Mouse (Mus musculus): ENCODE data around the gene Clip4.
A peak's percentile ranks its signal among the peaks of the same experiment; 100 is the strongest.
"Not testable (repeated sequence)": the region's sequence is repeated elsewhere in the genome, so short reads cannot be mapped to it uniquely, and the experiment has no call there.

Gene Clip4

DNA sequence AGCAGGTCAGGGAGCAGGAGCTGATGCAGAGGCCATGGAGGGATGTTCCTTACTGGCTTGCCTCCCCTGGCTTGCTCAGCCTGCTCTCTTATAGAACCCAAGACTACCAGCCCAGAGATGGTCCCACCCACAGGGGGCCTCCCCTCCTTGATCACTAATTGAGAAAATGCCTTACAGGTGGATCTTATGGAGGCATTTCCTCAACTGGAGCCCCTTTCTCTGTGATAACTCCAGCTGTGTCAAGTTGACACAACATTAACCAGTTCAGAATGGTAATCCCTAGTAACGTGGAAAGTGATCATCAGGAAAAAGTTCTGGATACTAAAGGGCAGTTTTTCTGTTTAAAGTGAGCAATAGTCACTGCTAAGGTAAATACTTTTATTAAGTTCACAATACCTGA is at the start of gene Clip4:
Clip4 (plus strand) TSS at position 301 of the 400 bp plus-strand sequence.
- not testable (repeated sequence) for DNase-seq (ENCODE audit: low spot score in 2 of 2)

DNA sequence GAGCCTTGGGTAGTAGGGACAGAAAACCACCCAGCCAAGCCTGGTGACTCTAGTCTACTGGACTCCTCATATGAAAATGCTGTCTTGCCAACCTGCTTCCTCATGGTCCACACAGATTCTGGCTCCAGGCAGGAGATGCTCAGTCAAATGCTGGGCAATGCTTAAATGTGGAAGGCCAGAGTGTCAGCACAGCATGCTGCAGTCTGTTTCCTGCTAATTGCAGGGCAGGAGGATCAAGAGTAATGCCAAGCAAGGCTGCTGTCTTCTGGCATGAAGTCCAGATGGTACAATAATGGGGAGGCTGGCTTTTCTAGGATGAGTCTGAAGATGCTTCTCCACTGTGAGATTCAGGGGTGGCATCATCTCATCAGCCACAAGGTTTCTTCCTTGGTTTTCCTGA is 47.8 kb upstream of the Clip4 start:
- DNase-seq (ENCODE audit: low spot score in 2 of 2): no peak

DNA sequence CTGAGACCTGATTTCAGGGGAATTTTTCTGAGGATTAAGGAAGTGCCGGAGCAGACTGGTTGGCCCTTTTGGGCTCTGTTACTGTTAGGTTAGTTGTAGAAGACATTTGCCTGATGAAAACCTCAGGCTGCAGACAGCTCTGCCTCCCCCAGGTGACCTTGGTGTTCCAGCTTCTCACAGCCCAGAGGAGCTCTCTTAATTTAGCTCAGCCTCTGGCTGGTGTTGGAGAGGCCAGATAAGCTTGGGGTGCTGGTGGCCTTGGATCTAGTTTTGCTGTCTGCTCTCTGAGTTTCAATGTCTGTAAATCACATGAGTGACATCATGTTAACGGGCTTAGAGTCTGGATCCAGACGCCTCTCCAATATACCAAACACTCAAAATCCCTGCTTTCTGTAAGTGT is 47.3 kb upstream of the Clip4 start:
- no peak for DNase-seq (ENCODE audit: low spot score in 2 of 2)

DNA sequence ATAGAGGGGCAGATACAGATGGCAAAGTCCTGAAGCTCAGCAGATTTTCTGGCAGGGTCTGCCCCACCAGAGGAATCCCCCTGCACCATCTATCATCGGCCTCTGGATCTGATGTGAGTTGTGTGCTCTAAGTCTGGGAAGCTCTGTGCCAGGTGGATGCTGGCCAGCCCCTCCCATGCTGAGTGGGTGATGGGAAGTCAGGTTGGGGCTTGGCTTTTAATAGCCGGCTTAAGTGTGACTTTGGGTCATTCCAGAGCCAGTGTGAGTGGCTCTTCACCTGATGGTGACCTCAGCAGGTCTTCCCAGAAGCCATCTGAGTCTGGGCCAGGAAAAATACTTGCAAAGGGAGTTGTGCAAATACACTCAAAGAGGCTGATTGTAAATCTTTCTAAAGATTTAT is 37.6 kb upstream of the Clip4 start:
- DNase-seq (ENCODE audit: low spot score in 2 of 2): no peak

DNA sequence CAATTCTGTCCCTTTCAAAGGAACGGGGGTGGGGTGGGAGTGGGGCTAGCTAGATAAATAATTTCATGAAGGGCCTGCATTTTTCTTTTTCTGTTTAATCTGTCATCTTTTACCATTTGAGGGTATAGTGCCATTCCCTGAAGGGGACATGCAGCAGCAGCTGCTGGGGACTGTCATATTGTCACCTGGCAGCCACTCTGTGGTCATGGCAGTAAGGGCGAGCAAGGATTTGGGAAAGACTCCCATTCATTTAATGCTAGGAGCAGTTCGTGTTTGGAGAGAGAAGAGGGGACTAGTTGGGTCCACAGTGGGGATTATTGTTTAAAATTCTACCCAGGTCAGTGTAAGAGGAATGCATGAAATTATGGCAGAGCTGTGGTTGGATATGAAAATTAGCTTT is 31.8 kb upstream of the Clip4 start:
- no peak for DNase-seq (ENCODE audit: low spot score in 2 of 2)

DNA sequence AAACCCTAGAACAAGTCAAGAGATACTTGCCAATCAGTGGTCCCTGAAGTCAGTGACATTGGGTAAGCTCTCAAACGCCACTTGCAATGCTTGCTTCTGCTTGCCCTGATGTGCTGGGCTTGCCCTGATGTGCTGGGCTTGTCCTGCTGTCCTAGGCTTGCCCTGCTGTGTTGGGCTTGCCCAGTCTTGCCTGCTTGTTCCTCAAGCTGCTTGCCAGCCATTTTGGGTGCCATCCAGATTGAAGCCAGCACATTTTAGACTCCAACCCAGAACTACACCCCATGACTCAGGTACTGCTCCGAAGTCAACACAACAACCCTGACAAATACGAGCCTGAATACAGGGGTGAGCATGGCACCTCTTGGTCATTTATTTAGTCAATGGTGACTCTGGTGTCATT is 26.1 kb upstream of the Clip4 start:
- DNase-seq (ENCODE audit: low spot score in 2 of 2): no peak

DNA sequence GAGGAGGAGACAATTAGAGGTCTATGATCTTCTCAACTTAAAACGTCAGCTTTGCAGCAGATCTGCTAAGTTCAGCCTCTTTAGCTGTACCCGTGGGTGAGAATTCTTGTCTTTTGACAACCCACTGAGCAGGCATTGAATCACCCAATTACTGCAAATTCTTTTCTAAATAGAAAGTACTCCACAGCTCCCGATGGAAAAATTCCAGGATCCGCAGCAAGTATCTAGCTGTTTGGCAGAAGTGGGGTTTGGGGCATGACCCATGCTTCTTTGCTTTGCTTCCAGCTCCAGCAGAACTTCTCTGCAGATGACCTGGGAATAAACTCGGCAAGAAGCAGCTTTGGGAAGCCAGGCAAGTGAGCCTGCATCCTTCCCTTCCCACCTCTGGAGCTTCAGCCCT is 25.3 kb upstream of the Clip4 start:
- DNase-seq (ENCODE audit: low spot score in 2 of 2): peak; percentile 59 to 82

DNA sequence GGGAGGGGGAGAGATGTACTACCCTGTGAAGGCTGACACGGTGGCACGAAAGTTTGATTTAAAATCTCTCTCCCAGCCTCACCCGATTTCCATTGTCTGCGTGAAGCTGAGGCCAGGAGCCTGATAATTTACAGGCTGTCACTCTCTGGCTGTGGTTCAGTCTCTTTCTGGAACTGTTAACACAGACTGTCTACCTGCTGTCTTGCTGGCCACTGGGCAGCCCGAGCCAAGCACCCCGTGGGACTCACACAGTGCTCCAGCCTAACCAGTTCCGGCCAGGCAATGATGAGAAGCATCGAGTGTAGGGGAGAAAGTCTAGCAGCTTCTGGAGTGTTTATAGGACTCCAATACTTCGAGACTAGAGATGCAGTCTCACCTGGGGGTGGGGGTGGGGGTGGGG is 22.2 kb upstream of the Clip4 start:
- DNase-seq (ENCODE audit: low spot score in 2 of 2): no peak

DNA sequence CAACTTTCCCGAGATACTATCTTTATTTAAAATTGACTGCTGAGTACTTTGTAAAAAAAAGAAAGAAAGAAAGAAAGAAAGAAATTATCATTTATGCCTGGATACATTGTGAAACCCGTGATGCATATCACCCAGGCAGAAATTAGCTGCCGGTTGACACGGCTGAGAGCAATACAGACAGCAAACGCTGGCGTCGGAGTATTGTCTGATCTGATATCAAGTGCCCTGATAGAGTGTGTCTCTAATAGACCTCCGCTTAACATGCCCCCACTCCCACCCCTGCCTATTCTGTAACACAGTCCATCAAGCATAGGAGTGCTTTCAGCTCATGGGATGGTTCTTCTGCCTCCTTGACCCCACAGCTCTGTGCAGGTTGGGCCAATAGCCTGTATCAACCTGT is 20.7 kb upstream of the Clip4 start:
- DNase-seq (ENCODE audit: low spot score in 2 of 2): no peak

DNA sequence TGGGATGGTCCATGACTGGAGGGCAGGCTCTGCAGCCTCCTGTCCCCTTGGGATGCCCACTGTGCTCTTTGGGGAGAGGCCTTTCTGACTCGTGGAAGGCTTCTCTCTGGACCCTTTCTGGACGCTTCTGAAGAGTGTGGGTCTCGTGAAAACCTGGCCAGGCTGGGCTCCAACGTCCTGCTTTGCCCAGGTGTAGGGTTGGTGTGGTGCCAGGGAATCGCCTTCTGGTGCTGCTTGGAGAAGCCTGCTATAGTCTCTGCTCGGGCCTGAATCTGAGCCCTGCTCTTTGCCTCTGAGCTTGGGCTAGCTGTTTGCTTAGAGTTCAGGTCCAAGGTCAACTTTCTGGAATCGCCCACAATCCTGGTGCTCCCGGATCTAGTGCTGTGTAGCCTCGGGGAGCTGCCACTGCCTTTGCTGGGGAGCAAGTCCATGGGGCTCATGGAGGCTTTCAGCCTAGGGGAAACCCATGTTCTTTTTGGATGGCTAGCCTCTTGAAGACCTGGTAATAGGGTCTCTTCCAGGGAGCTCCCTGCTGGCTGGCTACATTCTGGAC is 18.6 kb upstream of the Clip4 start:
- DNase-seq (ENCODE audit: low spot score in 2 of 2): no peak

DNA sequence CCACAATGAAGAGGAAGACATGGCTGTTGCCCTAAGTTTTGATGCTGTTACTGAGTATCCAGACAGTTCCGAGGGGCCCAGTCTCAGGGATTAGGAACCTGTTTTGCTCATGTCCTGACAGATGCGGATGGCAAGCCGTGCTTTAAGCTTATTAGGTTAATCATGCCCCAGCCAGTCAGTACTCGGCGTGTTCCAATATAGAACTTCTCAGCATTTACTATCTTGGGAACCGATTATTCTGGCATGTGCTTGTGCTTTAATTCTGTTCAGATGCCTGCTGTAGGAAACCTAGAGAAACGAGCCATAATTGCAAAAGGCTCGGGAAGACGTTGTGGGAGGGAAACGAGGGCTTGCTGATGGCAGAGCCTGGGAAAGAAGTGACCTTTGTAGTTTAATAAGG is 15.4 kb upstream of the Clip4 start, which contains the start of gene Pcare:
Pcare (minus strand) TSS at position 64 of the 400 bp plus-strand sequence.
- DNase-seq (ENCODE audit: low spot score in 2 of 2): no peak

DNA sequence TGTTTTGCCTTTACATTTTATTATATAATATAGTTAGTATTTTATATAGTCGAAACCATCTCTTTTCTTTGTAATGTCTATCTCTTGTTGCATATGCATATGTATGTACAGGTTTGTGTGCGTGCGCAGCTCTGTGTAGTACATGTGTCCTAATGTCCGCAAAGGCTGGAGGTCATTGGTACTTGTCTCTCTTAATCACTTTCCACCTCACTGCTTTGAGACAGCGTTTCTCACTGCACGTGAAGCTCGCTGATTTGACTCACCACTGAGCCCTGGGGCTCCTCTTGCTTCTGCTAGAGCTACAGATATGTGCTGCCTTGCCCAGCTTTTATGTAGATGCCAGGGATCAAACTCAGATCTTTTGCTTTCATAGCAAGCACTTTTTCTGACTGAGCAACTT is 7.7 kb upstream of the Clip4 start:
- no peak for DNase-seq (ENCODE audit: low spot score in 2 of 2)

DNA sequence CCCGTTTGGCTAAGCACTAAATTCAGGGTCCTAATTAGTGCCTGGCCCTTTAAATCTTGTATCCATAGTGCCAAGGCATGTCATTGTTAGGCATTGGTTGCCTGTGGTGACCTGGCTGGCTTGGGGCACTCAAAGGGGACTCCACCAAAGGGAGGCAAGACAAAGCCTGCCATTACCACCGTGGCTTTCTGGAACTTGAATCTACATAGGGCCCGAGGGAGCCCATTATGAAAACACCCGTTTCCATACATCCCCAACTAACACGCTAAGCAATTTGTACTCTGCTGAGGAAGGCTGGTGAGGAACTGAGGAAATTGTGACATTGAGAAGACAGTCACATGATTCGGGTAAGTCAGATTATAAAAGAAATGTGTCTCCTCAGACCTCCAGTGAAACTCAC is 1.3 kb downstream of the Clip4 start:
- no peak for DNase-seq (ENCODE audit: low spot score in 2 of 2)

DNA sequence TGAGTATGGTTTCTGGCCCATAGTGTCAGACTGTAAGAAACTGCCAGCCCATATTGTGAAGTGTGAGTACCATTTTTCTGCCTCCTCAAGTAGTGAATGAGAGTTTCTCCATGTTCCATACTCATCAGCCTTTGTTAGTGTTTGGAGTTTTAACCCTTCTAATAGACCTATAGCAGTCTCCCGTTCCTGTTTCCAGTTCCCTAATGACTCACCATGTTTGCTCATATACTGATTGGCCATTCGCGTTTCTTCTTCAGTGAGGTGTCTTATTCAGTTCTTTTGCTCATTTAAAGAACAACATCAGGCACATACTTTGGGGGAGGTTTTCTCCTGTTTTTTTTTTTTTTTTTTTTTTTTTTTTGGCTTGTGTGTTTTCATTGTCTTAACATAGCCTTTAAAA is 2.4 kb downstream of the Clip4 start:
- DNase-seq (ENCODE audit: low spot score in 2 of 2): no peak

DNA sequence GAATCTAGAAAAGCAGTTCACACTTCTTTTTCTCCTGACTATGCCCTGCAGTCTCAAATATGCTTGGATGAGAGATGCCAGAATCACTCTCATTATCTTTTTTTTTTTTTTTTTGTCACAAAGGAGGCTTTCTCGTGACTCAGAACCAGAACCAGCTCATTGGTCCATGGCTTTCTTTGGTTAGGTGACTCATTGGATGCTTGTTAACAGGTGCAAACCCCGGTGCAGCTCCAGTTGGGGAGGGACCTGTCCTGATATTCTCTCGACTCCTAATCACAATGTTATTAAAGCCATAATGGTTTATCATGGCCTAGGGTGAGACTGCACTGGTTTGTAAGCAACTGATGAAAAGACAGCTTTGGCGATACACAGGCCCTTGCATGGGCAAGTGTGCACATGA is 5.9 kb downstream of the Clip4 start:
- DNase-seq (ENCODE audit: low spot score in 2 of 2): no peak

DNA sequence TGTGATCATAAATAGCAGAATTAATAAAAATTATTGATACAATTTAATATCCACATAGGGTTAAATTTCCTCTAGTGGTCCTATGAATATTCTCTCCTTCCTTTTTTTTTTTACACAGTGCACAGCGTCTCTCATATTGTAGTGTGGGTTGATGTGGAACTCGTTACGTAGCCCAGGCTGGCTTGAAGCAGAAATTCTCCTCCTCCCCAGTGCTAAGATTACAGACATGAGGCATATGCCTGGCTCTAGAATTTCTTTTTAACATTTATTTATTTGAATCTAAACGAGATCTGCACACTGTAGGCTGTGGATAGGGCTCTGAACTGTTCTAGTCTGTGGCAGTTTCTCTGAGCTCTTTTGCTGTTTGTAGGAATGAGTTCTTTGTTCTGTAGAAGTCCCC is 7.0 kb downstream of the Clip4 start:
- no peak for DNase-seq (ENCODE audit: low spot score in 2 of 2)

DNA sequence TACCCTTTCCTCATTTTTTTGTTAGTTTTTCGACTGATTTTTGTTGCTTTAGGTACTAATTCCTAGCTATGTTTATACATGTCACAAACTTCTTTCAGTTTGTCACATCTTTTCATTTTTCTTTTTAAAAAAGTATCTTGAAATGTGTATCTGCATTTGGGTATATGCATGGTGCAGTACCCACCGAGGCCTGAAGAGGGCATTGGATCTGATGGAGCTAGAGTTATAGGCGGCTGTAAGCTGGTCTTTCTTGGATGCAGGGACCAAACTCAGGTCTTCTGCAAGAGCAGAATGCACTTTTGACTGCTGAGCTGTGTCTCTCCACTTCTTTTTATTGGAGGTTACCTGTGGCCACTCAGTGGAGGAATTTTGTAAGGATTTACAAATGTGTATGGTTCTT is 10.4 kb downstream of the Clip4 start:
- DNase-seq (ENCODE audit: low spot score in 2 of 2): no peak

DNA sequence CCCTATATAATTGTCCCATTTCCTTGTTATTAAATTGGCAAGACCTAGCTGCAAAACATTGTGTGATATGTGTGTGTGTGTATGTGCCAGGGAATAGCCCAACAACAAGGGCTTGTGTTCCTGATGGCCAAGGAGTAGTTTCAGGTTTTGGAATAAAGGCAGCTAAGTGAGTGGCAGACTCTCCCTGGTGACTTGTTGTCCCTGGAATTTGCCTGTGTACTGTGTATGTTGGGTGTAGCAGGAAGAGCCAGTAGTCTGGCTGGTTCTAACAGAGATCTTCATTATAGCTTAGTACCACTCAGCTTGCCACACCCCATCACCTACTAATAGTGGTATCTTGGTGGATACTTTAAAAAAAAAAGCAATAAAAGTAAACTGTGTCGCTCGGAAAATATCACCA is 12.2 kb downstream of the Clip4 start:
- DNase-seq (ENCODE audit: low spot score in 2 of 2): no peak

DNA sequence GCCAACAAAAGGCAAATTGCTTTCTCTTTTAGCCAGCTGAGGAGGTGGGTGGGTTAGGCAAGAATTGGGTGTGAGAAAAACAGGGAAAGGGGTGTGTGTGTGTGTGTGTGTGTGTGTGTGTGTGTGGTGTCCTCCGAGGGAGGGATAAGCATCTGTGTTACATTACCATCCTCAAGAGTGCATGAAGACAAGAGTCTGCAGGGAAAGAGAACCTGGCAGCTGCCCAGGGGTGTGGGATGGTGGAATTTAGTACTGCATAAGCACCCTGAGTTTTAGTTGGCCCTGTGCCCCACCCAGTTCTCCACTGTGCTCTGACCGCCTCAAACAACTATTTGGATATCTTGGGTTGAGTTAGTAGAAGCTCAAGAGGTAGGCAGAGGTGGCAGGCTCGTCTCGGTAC is 12.7 kb downstream of the Clip4 start:
- DNase-seq (ENCODE audit: low spot score in 2 of 2): peak; percentile 65 to 90

DNA sequence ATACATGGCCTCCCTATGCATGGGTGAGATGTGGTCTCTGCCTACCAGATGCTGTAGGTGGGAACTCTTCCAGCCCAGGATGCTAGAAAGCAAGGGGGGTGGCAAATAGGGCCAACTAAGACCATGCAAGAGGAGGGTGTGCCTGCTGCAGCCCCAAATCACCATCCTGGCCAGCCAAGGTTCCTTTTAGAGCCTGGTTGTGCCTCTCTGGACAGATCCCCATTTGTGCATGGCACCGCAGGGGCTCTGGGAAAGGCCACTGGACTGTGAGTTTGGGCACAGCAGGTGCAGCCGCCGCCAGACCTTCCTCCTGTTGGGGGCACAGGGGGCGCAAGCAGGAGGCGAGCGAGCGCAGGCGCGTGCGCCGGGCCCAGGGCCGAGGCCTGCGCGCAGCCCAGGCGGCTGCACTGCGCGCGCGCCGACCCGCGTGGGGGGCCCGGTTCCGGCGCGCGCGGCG is 14.0 kb downstream of the Clip4 start:
- no peak for DNase-seq (ENCODE audit: low spot score in 2 of 2)

DNA sequence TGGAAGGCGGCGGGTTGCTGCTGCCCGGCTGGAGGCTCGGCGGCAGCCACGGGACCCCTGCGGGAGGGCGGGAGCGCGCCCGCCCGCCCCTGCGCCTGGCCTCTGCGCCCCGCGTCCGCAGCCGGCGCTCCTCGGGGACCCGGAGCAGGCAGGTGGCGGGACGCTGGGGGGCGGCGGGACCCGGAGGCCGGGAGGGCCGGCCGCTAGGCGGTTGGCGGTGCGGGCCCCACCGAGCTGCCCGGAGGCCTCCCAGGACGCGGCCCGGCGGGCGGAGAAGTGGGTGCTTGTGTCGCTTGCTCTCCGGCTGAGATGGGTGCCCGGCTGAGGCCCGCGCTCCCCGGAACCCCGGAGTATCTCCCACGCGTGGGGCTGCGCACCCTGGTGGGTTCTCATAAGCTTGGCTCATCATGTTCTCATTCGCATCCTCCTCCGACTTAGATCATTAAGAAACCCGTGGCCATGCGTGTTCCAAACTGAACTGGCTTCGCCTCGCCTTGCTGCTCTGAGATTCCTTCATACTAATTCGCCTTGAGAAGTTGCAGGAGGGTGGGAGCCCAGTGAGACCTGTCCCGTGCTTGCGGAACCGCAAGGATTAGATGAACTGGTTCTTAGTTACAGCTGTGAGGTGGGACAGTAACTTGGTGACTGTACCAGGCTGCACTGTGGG is 14.6 kb downstream of the Clip4 start:
- peak; percentile 39 to 43 for DNase-seq (ENCODE audit: low spot score in 2 of 2)

DNA sequence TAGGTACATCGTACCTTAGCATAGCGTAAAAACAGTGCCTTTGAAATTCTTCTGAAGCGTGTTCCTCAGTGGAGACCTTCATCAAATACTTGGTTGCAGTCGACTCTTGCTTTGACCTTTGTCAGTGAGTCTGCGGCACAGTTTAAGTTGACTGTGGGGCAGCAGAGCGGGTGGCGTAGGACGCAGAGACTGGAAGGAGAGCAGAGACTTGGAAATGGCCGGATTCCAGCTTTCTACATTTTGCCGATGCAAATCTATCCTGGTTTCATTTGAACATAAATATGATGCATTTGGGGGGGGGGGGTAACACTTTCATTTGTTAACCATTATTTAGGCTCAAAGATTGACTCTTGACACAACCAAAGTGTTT is 15.1 kb downstream of the Clip4 start:
- no peak for DNase-seq (ENCODE audit: low spot score in 2 of 2)

DNA sequence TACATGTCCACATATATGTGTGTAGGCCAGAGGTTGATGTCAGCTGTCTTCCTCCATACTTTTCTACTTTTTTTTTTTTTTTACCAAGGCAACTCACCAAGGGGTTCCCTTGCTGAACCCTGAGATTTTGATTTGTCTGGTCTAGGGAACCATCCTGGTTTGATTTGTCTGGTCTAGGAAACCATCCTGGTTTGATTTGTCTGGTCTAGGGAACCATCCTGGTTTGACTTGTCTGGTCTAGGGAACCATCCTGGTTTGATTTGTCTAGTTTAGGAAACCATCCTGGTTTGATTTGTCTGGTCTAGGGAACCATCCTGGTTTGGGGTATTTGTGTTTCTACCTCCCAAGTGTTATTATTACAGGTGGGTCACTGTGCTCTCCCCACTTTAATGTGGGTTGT is 18.2 kb downstream of the Clip4 start:
- no peak for DNase-seq (ENCODE audit: low spot score in 2 of 2)

DNA sequence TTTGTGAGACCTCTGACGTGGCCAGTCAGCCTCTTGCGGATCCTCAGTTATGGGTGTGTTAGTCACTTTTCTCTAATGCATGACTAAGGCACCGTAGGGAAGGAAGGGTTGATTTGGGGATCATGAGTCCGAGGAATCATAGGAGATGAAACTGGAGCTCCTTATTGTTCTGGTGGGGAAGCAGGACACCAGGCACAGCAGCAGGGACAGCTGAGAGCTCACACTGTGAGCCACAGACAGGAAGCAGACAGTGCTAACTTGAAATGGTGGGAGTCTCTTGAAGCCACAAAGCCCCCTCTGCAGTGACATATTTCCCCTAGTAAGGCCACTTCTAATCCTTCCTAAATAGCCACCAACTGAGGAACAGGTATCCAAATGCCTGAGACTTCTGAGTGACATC is 22.8 kb downstream of the Clip4 start:
- DNase-seq (ENCODE audit: low spot score in 2 of 2): no peak
